Mouse (Mus musculus) olfactory bulb, adult 2 months (tissue): Measurements from ENCODE around the gene Gpr1. TPM values are rescaled to one million over a fixed set of nuclear protein-coding genes. Genes with fewer than 3 reads are reported as not detected.
"Not testable (repeated sequence)": the region's sequence is repeated elsewhere in the genome, so short reads cannot be mapped to it uniquely, and the experiment has no call there.

Experiments
- H3K27ac ChIP-seq: fragments of 200-500 bp; 2 replicates; pipeline ENCODE4 v1.5.1; 2012; ENCODE audit warnings: low read depth, low read length; ENCODE audit not compliant: insufficient read depth
- H3K4me1 ChIP-seq: fragments of 200-500 bp; 2 replicates; pipeline ENCODE4 v1.6.1; 2012; ENCODE audit warnings: low read length; ENCODE audit not compliant: control insufficient read depth, insufficient read depth
- H3K4me3 ChIP-seq: fragments of 200-500 bp; 2 replicates; pipeline ENCODE4 v1.5.1; 2012; ENCODE audit warnings: mild to moderate bottlenecking, low read depth, low read length, moderate library complexity; ENCODE audit not compliant: insufficient read depth
- CTCF ChIP-seq: fragments of 200-500 bp; IDR thresholded peaks from 2 replicates; pipeline ENCODE4 v1.5.1; 2012; ENCODE audit warnings: low read depth, mild to moderate bottlenecking, low read length, moderate library complexity; ENCODE audit not compliant: insufficient read depth
- POLR2A ChIP-seq: fragments of 200-500 bp; IDR thresholded peaks from 2 replicates; pipeline ENCODE4 v1.6.1; 2012; ENCODE audit warnings: mild to moderate bottlenecking, low read depth, low read length, moderate library complexity; ENCODE audit not compliant: insufficient read depth
- WGBS: fragments of 180-500 bp; shearing (Covaris S2); methylation state at CpG from one replicate; pipeline ENCODE4 v1.1.7; 2018; 5-methylcytosine and 5-hydroxymethylcytosine counted together
- polyA plus RNA-seq: library from polyadenylated mRNA; stranded (reverse); fragments of >200 nt; gene quantifications from 2 replicates; pipeline ENCODE4 v1.2.4, GENCODE M21; 2012; ENCODE audit warnings: low replicate concordance; ENCODE audit not compliant: missing spikeins, insufficient read depth, insufficient read length

Gene Gpr1
- polyA plus RNA-seq, 1 experiment = not detected

- Histone ChIP-seq H3K27ac (no peak overlapping the region), H3K4me3 (no peak overlapping the region), H3K4me1 (peaks cover 3% of the 10 kb centered on the region)
- TF ChIP-seq POLR2A (no peak), CTCF (no peak)
- 52% methylated on average over 10 of the region's 10 CpGs for WGBS
Measured at GRCm38 (mm10) chr1:63182636-63183270, 31.6 kb downstream of the Gpr1 start.

- Histone ChIP-seq H3K4me3 (no peak overlapping the region), H3K4me1 (peaks cover 3% of the 10 kb centered on the region), H3K27ac (no peak overlapping the region)
- WGBS = 75% methylated on average over 5 of the region's 5 CpGs
- TF ChIP-seq CTCF (no peak), POLR2A (no peak)
Measured at GRCm38 (mm10) chr1:63182212-63182611, 32.1 kb downstream of the Gpr1 start.

GRCm38 (mm10) chr1:63181480-63181879 is 32.9 kb downstream of the Gpr1 start:
- peaks cover 3% of the 10 kb centered on the region for H3K4me1 ChIP-seq
- WGBS = 98% methylated on average over 1 of the region's 1 CpGs
- no peak overlapping the region for H3K27ac ChIP-seq
- TF ChIP-seq CTCF = no peak
- TF ChIP-seq POLR2A = no peak
- no peak overlapping the region for H3K4me3 ChIP-seq

GRCm38 (mm10) chr1:63181019-63181418 is 33.3 kb downstream of the Gpr1 start:
- H3K4me3 ChIP-seq = no peak overlapping the region
- WGBS = 8% methylated on average over 3 of the region's 3 CpGs
- TF ChIP-seq CTCF (peak; percentile 44; the same call in 1 of the 2 replicates), POLR2A (no peak)
- H3K27ac ChIP-seq = no peak overlapping the region
- peaks cover 3% of the 10 kb centered on the region for H3K4me1 ChIP-seq

GRCm38 (mm10) chr1:63180575-63180974 is 33.8 kb downstream of the Gpr1 start:
- not testable (repeated sequence) for H3K4me1 ChIP-seq, H3K4me3 ChIP-seq, H3K27ac ChIP-seq
- WGBS = 68% methylated on average over 4 of the region's 4 CpGs

- Histone ChIP-seq H3K4me3 (no peak overlapping the region), H3K4me1 (peaks cover 3% of the 10 kb centered on the region), H3K27ac (no peak overlapping the region)
- 93% methylated on average over 4 of the region's 4 CpGs for WGBS
- TF ChIP-seq POLR2A = no peak
- no peak for TF ChIP-seq CTCF
Measured at GRCm38 (mm10) chr1:63180122-63180521, 34.2 kb downstream of the Gpr1 start.

GRCm38 (mm10) chr1:63178308-63178707 is 36.0 kb downstream of the Gpr1 start:
- WGBS = 78% methylated on average over 3 of the region's 3 CpGs
- no peak overlapping the region for H3K4me3 ChIP-seq
- no peak overlapping the region for H3K27ac ChIP-seq
- TF ChIP-seq POLR2A (no peak), CTCF (no peak)
- H3K4me1 ChIP-seq = peaks cover 3% of the 10 kb centered on the region

- Histone ChIP-seq H3K4me3 (peak within 1 kb of the TSS; percentile 77), H3K4me1 (peaks cover 3% of the 10 kb centered on the region), H3K27ac (peak within 1 kb of the TSS; percentile 91)
- WGBS = under 1% methylated on average over 72 of the region's 72 CpGs
- no peak for TF ChIP-seq CTCF
- peak; percentile 50 for TF ChIP-seq POLR2A
Measured at GRCm38 (mm10) chr1:63176604-63177421, 37.5 kb downstream of the Gpr1 start, which contains the start of the genes Eef1b2 and Ndufs1. Gene Eef1b2 (plus strand): TSS chr1:63176825. Gene Ndufs1 (minus strand): TSS chr1:63176833.

GRCm38 (mm10) chr1:63176259-63176603 is 38.1 kb downstream of the Gpr1 start:
- Histone ChIP-seq H3K27ac (peak overlapping the region; percentile 68), H3K4me3 (peak overlapping the region; percentile 77), H3K4me1 (peaks cover 3% of the 10 kb centered on the region)
- TF ChIP-seq POLR2A = peak; percentile 70; the same call in 1 of the 2 replicates
- no peak for TF ChIP-seq CTCF
- WGBS = 2% methylated on average over 14 of the region's 14 CpGs
